Mouse (Mus musculus) cortical plate, adult 2 months (tissue): Measurements from ENCODE around the gene Trim31.

Source experiments
- CTCF ChIP-seq: fragments of 200-500 bp; IDR thresholded peaks from 2 replicates; pipeline ENCODE4 v1.5.1; 2011; ENCODE audit warnings: mild to moderate bottlenecking, control low read depth, low read length; ENCODE audit not compliant: insufficient read depth; ENCODE audit errors: extremely low read depth
- POLR2A ChIP-seq: fragments of 200-500 bp; IDR thresholded peaks from 2 replicates; pipeline ENCODE4 v1.6.1; 2011; ENCODE audit warnings: mild to moderate bottlenecking, low read length, control low read depth; ENCODE audit not compliant: insufficient read depth; ENCODE audit errors: extremely low read depth

- TF ChIP-seq POLR2A: no peak
- no peak for TF ChIP-seq CTCF
These were observed 45.8 kb downstream of the Trim31 start for GRCm38 (mm10) chr17:36943691-36944090.
